Mouse (Mus musculus): ENCODE results near the gene B3gat3. TPM values are rescaled to one million over a fixed set of nuclear protein-coding genes. Genes with fewer than 3 reads are reported as not detected.
"Not testable (repeated sequence)": the region's sequence is repeated elsewhere in the genome, so short reads cannot be mapped to it uniquely, and the experiment has no call there.

B3gat3 gene
- polyA plus RNA-seq (2016; fragmentation: Nextera tagmentation; extraction: Ambion mirVana): 63.1 and 78.0 TPM in 2 replicates

GRCm38 (mm10) chr19:8920073-8920736 lies at the start of gene B3gat3:
Gene B3gat3 (plus strand): TSS chr19:8920374.
- peaks cover 49% of the 10 kb centered on the region for H3K36me3 ChIP-seq
- peaks cover 22% of the 10 kb centered on the region for H3K4me1 ChIP-seq (replicated peaks)
- peak; percentile 97 for DNase-seq (ENCODE audit: low spot score)
- H3K27ac ChIP-seq: peak within 1 kb of the TSS; percentile 94
- H3K9me3 ChIP-seq: no peaks in the 10 kb centered on the region
- WGBS: 2% methylated on average over 50 of the region's 50 CpGs
- peak within 1 kb of the TSS; percentile 89 for H3K4me3 ChIP-seq
- no peaks in the 10 kb centered on the region for H3K27me3 ChIP-seq (ENCODE audit: insufficient read depth, poor library complexity, severe bottlenecking)

- H3K4me3 ChIP-seq: peak overlapping the region; percentile 99; the same call in 1 of the 2 replicates
- 78% methylated on average over 3 of the region's 3 CpGs for WGBS
- peaks cover 17% of the 10 kb centered on the region for H3K4me1 ChIP-seq (replicated peaks)
- H3K27me3 ChIP-seq (ENCODE audit: insufficient read depth, poor library complexity, severe bottlenecking); H3K9me3 ChIP-seq; DNase-seq (ENCODE audit: low spot score): not testable (repeated sequence)
- H3K27ac ChIP-seq: 0 out of 2 replicates have a peak overlapping the region, but pooled peaks have one; percentile 92
- H3K36me3 ChIP-seq: peaks cover 25% of the 10 kb centered on the region
Measured at GRCm38 (mm10) chr19:8870381-8870780, 49.8 kb upstream of the B3gat3 start.

DNA sequence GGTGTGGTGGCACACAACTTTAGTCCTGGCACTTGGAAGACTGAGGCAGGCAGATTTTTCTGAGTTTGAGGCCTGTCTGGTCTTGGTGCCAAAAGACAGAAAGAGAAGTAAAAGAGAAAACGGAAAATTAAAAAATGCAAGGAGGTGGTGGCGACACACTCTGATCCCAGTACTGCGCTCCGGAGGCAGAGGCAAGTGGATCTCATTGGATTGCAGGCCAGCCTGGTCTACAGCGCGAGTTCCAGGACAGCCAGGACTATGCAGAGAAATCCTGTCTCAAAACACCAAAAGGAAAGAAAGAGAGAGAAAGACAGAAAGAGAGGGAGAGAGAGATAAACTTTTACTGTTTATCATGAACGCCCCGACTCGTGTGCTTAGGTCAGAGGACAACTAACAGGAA lies 49.3 kb upstream of the B3gat3 start:
- 60% methylated on average over 9 of the region's 9 CpGs for WGBS
- DNase-seq (ENCODE audit: low spot score): no peak
- Histone ChIP-seq H3K9me3 (no peaks in the 10 kb centered on the region), H3K4me3 (peak overlapping the region; percentile 99), H3K27ac (peak overlapping the region; percentile 92), H3K36me3 (peaks cover 30% of the 10 kb centered on the region), H3K27me3 (ENCODE audit: insufficient read depth, poor library complexity, severe bottlenecking) (no peaks in the 10 kb centered on the region), H3K4me1 (replicated peaks) (peaks cover 17% of the 10 kb centered on the region)

GRCm38 (mm10) chr19:8871267-8872186 lies 48.6 kb upstream of the B3gat3 start, which contains the start of gene Ubxn1:
Gene Ubxn1 (plus strand): TSS chr19:8871496.
- H3K27ac ChIP-seq: peak within 1 kb of the TSS; percentile 92
- peak; percentile 96 for DNase-seq (ENCODE audit: low spot score)
- H3K4me3 ChIP-seq: peak within 1 kb of the TSS; percentile 99
- peaks cover 36% of the 10 kb centered on the region for H3K36me3 ChIP-seq
- no peaks in the 10 kb centered on the region for H3K9me3 ChIP-seq
- 1% methylated on average over 59 of the region's 59 CpGs for WGBS
- H3K27me3 ChIP-seq (ENCODE audit: insufficient read depth, poor library complexity, severe bottlenecking): no peaks in the 10 kb centered on the region
- H3K4me1 ChIP-seq (replicated peaks): peaks cover 17% of the 10 kb centered on the region

DNA sequence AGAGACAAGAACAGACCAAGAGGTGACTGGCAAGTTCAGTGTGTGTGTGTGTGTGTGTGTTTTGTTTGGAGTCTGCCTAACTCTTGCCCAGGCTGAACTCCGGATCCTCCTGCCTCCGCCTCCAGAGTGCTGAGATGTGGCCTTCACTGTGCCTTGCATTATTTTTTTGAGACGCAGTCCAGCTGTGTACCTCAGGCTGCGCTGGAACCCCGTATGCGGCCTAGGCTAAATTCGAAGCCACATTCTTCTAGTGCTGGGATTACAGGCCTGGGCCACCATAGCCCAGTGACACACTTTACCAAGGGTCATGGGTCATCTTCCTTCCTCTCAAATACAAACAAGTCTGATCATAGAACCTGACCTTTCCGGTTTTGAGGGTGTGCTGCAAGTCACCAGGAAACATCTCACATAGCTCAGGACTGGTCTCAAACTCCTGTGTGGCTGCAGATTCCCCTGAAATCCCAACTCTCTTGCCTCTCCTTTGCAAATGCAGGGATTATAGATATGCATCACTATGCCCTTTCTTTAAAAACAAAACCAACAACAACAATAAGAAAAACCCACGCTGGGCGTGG lies 47.8 kb upstream of the B3gat3 start:
- H3K27me3 ChIP-seq (ENCODE audit: insufficient read depth, poor library complexity, severe bottlenecking): no peaks in the 10 kb centered on the region
- H3K9me3 ChIP-seq: no peaks in the 10 kb centered on the region
- peaks cover 17% of the 10 kb centered on the region for H3K4me1 ChIP-seq (replicated peaks)
- DNase-seq (ENCODE audit: low spot score): no peak
- H3K36me3 ChIP-seq: peaks cover 45% of the 10 kb centered on the region
- H3K27ac ChIP-seq: peak overlapping the region; percentile 92
- 84% methylated on average over 10 of the region's 10 CpGs for WGBS
- peak overlapping the region; percentile 99 for H3K4me3 ChIP-seq

DNA sequence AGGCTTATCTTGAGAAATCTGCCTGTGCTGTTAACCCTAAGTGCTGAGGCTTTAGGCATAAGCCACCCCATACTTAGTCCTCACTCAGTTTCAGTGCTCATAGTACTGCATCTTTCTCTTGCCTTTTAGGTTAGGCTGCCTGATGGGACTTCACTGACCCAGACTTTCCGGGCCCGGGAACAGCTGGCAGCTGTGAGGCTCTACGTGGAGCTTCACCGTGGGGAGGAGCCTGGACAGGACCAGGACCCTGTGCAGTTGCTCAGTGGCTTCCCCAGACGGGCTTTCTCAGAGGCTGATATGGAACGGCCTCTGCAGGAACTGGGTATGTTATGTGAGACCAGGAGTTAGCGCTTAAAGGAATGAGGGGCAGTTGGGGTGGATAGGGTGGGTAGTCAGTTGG lies 45.1 kb upstream of the B3gat3 start:
- no peak for DNase-seq (ENCODE audit: low spot score)
- Histone ChIP-seq H3K27ac (no peak overlapping the region), H3K36me3 (peaks cover 52% of the 10 kb centered on the region), H3K4me3 (no peak overlapping the region), H3K4me1 (replicated peaks) (peaks cover 24% of the 10 kb centered on the region), H3K27me3 (ENCODE audit: insufficient read depth, poor library complexity, severe bottlenecking) (no peaks in the 10 kb centered on the region), H3K9me3 (no peaks in the 10 kb centered on the region)
- WGBS: 94% methylated on average over 7 of the region's 7 CpGs

GRCm38 (mm10) chr19:8880311-8881033 lies 39.7 kb upstream of the B3gat3 start, which contains the start of gene Uqcc3:
Gene Uqcc3 (minus strand): TSS chr19:8880923.
- Histone ChIP-seq H3K9me3 (no peaks in the 10 kb centered on the region), H3K27me3 (ENCODE audit: insufficient read depth, poor library complexity, severe bottlenecking) (no peaks in the 10 kb centered on the region), H3K27ac (peak within 1 kb of the TSS; percentile 91), H3K4me1 (replicated peaks) (peaks cover 14% of the 10 kb centered on the region), H3K36me3 (peaks cover 27% of the 10 kb centered on the region), H3K4me3 (peak within 1 kb of the TSS; percentile 85)
- under 1% methylated on average over 42 of the region's 42 CpGs for WGBS
- peak; percentile 85 for DNase-seq (ENCODE audit: low spot score)

- no peaks in the 10 kb centered on the region for H3K9me3 ChIP-seq
- WGBS: 20% methylated on average over 3 of the region's 3 CpGs
- peak overlapping the region; percentile 91 for H3K27ac ChIP-seq
Measured at GRCm38 (mm10) chr19:8881034-8881392, 39.2 kb upstream of the B3gat3 start.

GRCm38 (mm10) chr19:8883616-8884015 lies 36.6 kb upstream of the B3gat3 start, which contains the start of the genes Lbhd1 and Gm49403:
Gene Lbhd1 (plus strand): TSS chr19:8883732.
Gene Gm49403 (plus strand): TSS chr19:8883930.
- Histone ChIP-seq H3K36me3 (no peaks in the 10 kb centered on the region), H3K9me3 (no peaks in the 10 kb centered on the region), H3K4me3 (no peak within 1 kb of the TSS), H3K27ac (no peak within 1 kb of the TSS), H3K4me1 (replicated peaks) (peaks cover 25% of the 10 kb centered on the region), H3K27me3 (ENCODE audit: insufficient read depth, poor library complexity, severe bottlenecking) (no peaks in the 10 kb centered on the region)
- 81% methylated on average over 3 of the region's 3 CpGs for WGBS
- no peak for DNase-seq (ENCODE audit: low spot score)

More at GRCm38 (mm10) chr19:8881034-8881392, 39.2 kb upstream of the B3gat3 start:
- DNase-seq (ENCODE audit: low spot score): no peak
- no peaks in the 10 kb centered on the region for H3K27me3 ChIP-seq (ENCODE audit: insufficient read depth, poor library complexity, severe bottlenecking)
- peaks cover 14% of the 10 kb centered on the region for H3K4me1 ChIP-seq (replicated peaks)
- peaks cover 21% of the 10 kb centered on the region for H3K36me3 ChIP-seq
- peak overlapping the region; percentile 85 for H3K4me3 ChIP-seq

DNA sequence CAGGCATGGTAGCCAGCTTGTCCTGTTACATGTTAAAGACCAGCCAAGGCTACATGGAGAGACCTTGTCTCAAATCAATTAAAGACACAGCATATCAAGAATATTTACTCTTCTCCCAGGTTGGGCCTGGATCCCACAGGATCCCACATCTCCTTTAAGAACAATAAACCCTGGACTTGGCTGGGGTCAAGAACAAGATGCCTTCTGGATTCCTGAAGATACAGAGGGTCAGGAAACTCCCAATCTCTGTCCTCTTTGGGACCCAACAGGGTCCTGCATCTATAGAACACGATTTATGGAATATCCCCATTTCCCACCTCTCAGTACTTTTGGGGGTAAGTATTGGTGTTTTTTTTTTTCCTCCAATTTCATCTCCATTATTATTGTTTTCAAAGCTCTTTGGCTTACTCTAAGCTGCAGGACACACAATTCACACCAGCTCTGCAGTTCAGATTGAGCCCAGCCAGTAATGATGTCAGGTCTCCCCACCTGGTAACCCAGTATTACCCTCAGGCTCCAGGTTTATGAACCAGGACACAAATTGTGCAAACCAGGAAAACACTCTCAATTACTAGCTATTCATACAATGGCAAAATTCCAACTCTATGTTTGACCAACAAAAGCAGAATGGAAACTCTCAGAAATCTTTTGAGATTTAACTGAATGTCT lies 33.1 kb upstream of the B3gat3 start:
- H3K4me1 ChIP-seq (replicated peaks): peaks cover 18% of the 10 kb centered on the region
- H3K9me3 ChIP-seq: no peaks in the 10 kb centered on the region
- H3K4me3 ChIP-seq: peak overlapping the region; percentile 74
- peaks cover 19% of the 10 kb centered on the region for H3K36me3 ChIP-seq
- H3K27me3 ChIP-seq (ENCODE audit: insufficient read depth, poor library complexity, severe bottlenecking): no peaks in the 10 kb centered on the region
- no peak for DNase-seq (ENCODE audit: low spot score)
- H3K27ac ChIP-seq: peak overlapping the region; percentile 94
- WGBS: 54% methylated on average over 1 of the region's 1 CpGs

- H3K4me1 ChIP-seq (replicated peaks): peaks cover 21% of the 10 kb centered on the region
- peaks cover 19% of the 10 kb centered on the region for H3K36me3 ChIP-seq
- H3K9me3 ChIP-seq: no peaks in the 10 kb centered on the region
- H3K27ac ChIP-seq: peak overlapping the region; percentile 94
- peak overlapping the region; percentile 74 for H3K4me3 ChIP-seq
- no peaks in the 10 kb centered on the region for H3K27me3 ChIP-seq (ENCODE audit: insufficient read depth, poor library complexity, severe bottlenecking)
- no peak for DNase-seq (ENCODE audit: low spot score)
- WGBS: 16% methylated on average over 19 of the region's 19 CpGs
Measured at GRCm38 (mm10) chr19:8887585-8888463, 32.4 kb upstream of the B3gat3 start.

Data from hindbrain, embryonic 10.5 days (tissue).